Mouse (Mus musculus) ES-Bruce4 (cell line): Measurements from ENCODE around the gene Ak7.

Experiments
- CTCF ChIP-seq: IDR thresholded peaks from one replicate; pipeline ENCODE4 v1.8.1; 2011; ENCODE audit warnings: low read depth, low read length
- EP300 ChIP-seq: IDR thresholded peaks from 2 replicates; pipeline ENCODE4 v1.6.1; 2011; ENCODE audit warnings: low read depth, low read length; ENCODE audit not compliant: insufficient read depth
- POLR2A ChIP-seq: IDR thresholded peaks from one replicate; pipeline ENCODE4 v1.8.1; 2011; ENCODE audit warnings: low read length; ENCODE audit not compliant: insufficient read depth

GRCm38 (mm10) chr12:105720196-105720595 lies 14.4 kb downstream of the Ak7 start:
- TF ChIP-seq POLR2A (no peak), CTCF (no peak), EP300 (no peak)
